Mouse (Mus musculus) liver, embryonic 11.5 days (tissue): ENCODE results near the gene Meox1. TPM values are rescaled to one million over a fixed set of nuclear protein-coding genes. Genes with fewer than 3 reads are reported as not detected.

Experiments
- ATAC-seq: fragments of 200-750 bp; cut with Nextera tagmentation; replicated peaks from 2 replicates; pipeline ENCODE4 v1.8.0; 2017; ENCODE audit warnings: moderate number of reproducible peaks, mild to moderate bottlenecking, moderate TSS enrichment, moderate library complexity; ENCODE audit not compliant: low FRiP score
- DNase-seq: peaks from one replicate; pipeline ENCODE4 v3.0.0-alpha.2; 2017; ENCODE audit warnings: low spot score
- H3K27ac ChIP-seq: fragments of 300-500 bp; sonication (generic); 2 replicates; pipeline ENCODE4 v1.5.1; 2014; ENCODE audit warnings: mild to moderate bottlenecking, low read depth, low read length, control low read depth
- H3K27me3 ChIP-seq: fragments of 300-500 bp; sonication (generic); replicated peaks from 2 replicates; pipeline ENCODE4 v1.6.1; 2014; ENCODE audit warnings: low read length, mixed read lengths; ENCODE audit not compliant: control insufficient read depth, insufficient read depth
- H3K36me3 ChIP-seq: fragments of 300-500 bp; sonication (generic); 2 replicates; pipeline ENCODE4 v1.6.1; 2014; ENCODE audit warnings: mild to moderate bottlenecking, low read length, moderate library complexity, mixed read lengths; ENCODE audit not compliant: control insufficient read depth, insufficient read depth
- H3K4me1 ChIP-seq: fragments of 300-500 bp; sonication (generic); replicated peaks from 2 replicates; pipeline ENCODE4 v1.6.1; 2014; ENCODE audit warnings: low read length, mixed read lengths; ENCODE audit not compliant: control insufficient read depth, insufficient read depth
- H3K4me2 ChIP-seq: fragments of 300-500 bp; sonication (generic); 2 replicates; pipeline ENCODE4 v1.6.1; 2014; ENCODE audit warnings: mild to moderate bottlenecking, control low read depth, moderate library complexity
- H3K4me3 ChIP-seq: fragments of 300-500 bp; sonication (generic); 2 replicates; pipeline ENCODE4 v1.5.1; 2014; ENCODE audit warnings: low read depth, low read length, control low read depth
- H3K9ac ChIP-seq: fragments of 300-500 bp; sonication (generic); 2 replicates; pipeline ENCODE4 v1.6.1; 2014; ENCODE audit warnings: low read depth, low read length, control low read depth
- H3K9me3 ChIP-seq: fragments of 300-500 bp; sonication (generic); 2 replicates; pipeline ENCODE4 v1.6.1; 2016; ENCODE audit warnings: low read length, inconsistent platforms, mixed read lengths; ENCODE audit not compliant: control insufficient read depth
- WGBS: fragments of 180-500 bp; shearing (Covaris S2); extraction: QIAGEN DNeasy Blood & Tissue Kit; methylation state at CpG from one replicate; pipeline ENCODE4 v1.1.7; 2014; 5-methylcytosine and 5-hydroxymethylcytosine counted together
- polyA plus RNA-seq: library from polyadenylated mRNA; unstranded; fragments of >200 nt; fragmentation: Nextera tagmentation; extraction: Ambion mirVana; gene quantifications from 2 replicates; pipeline ENCODE4 v1.2.1, GENCODE M21; 2014

Gene Meox1
- polyA plus RNA-seq, 1 experiment from 2014 or later: 2.8 TPM

GRCm38 (mm10) chr11:101881185-101881584, 13.0 kb downstream of the Meox1 start:
- Histone ChIP-seq H3K4me2 (peak overlapping the region; percentile 61), H3K4me1 (peaks cover 19% of the 10 kb centered on the region), H3K36me3 (no peaks in the 10 kb centered on the region), H3K9ac (no peak overlapping the region; the same call in 1 of the 2 replicates), H3K9me3 (no peaks in the 10 kb centered on the region), H3K4me3 (no peak overlapping the region), H3K27me3 (peaks cover 43% of the 10 kb centered on the region), H3K27ac (peak overlapping the region; percentile 32; the same call in 1 of the 2 replicates)
- DNase-seq (no peak), ATAC-seq (no peak)
- 54% methylated on average over 7 of the region's 7 CpGs for WGBS

DNA sequence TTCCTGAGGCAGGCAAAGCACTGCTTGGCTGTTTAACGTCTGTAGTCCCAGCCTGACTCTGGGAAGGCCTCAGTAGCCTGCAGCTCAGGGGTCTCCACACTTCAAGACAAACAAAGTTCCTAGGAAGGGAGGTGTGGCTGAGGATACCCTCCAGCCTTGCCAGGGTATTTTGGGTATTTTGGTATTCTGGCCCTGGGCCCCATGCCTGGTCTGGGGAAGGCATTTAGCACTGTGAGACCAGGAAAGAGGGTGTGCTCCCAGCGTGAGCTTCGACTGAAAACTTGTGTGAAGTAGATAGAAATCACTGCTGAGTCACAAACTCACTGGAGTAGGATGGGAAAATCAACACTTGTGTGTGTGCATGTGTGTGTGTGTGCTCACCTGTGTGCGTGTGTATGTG, 14.5 kb downstream of the Meox1 start:
- peaks cover 13% of the 10 kb centered on the region for H3K4me1 ChIP-seq
- H3K27ac ChIP-seq: no peak overlapping the region; the same call in 1 of the 2 replicates

GRCm38 (mm10) chr11:101878696-101879095, 15.5 kb downstream of the Meox1 start:
- no peak overlapping the region for H3K27ac ChIP-seq
- H3K9me3 ChIP-seq: no peaks in the 10 kb centered on the region
- peaks cover 32% of the 10 kb centered on the region for H3K27me3 ChIP-seq
- peaks cover 17% of the 10 kb centered on the region for H3K4me1 ChIP-seq
- H3K9ac ChIP-seq: no peak overlapping the region
- ATAC-seq (0 out of 2 replicates have a peak, but pooled peaks have one; percentile 7), DNase-seq (no peak)
- no peak overlapping the region for H3K4me3 ChIP-seq
- H3K4me2 ChIP-seq: peak overlapping the region; percentile 36
- no peaks in the 10 kb centered on the region for H3K36me3 ChIP-seq
- 58% methylated on average over 6 of the region's 6 CpGs for WGBS

More for the DNA sequence above, 14.5 kb downstream of the Meox1 start:
- H3K9me3 ChIP-seq: no peaks in the 10 kb centered on the region
- H3K27me3 ChIP-seq: peaks cover 32% of the 10 kb centered on the region
- ATAC-seq (no peak), DNase-seq (no peak)
- H3K4me2 ChIP-seq: no peak overlapping the region
- 59% methylated on average over 4 of the region's 4 CpGs for WGBS
- H3K4me3 ChIP-seq: no peak overlapping the region
- no peak overlapping the region for H3K9ac ChIP-seq
- no peaks in the 10 kb centered on the region for H3K36me3 ChIP-seq

- H3K9ac ChIP-seq: no peak overlapping the region
- no peak for DNase-seq
- H3K4me2 ChIP-seq: no peak overlapping the region
- H3K9me3 ChIP-seq: no peaks in the 10 kb centered on the region
- no peak overlapping the region for H3K27ac ChIP-seq
- 79% methylated on average over 5 of the region's 5 CpGs for WGBS
- no peak overlapping the region for H3K4me3 ChIP-seq
- peaks cover 14% of the 10 kb centered on the region; the same call in 1 of the 2 replicates for H3K4me1 ChIP-seq
- peaks cover 12% of the 10 kb centered on the region; the same call in 1 of the 2 replicates for H3K27me3 ChIP-seq
- ATAC-seq: no peak
- no peaks in the 10 kb centered on the region for H3K36me3 ChIP-seq
These were observed 19.2 kb downstream of the Meox1 start for GRCm38 (mm10) chr11:101874978-101875377.

DNA sequence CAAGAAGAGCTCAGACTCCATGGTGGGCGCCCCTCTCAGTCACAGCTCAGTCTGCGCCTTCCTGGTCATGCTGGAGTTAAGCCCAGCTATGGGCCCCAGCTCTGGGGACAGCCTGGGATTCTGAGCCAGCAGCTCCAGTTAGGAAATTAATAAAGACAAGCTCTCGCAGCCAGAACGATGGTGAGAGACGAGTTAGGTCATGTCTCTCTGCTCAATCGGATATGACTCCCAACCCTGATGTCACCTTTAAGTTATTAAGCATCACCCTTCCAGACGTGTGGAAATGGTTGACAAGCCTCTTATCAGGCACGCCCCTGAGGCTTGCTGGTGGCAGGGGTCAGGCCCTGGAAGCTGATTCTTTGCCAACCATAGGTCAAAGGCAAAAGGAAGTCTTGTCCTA, 20.3 kb downstream of the Meox1 start:
- Histone ChIP-seq H3K9ac (no peak overlapping the region), H3K36me3 (no peaks in the 10 kb centered on the region), H3K4me2 (no peak overlapping the region), H3K27ac (no peak overlapping the region), H3K4me3 (no peak overlapping the region), H3K9me3 (no peaks in the 10 kb centered on the region), H3K4me1 (peaks cover 10% of the 10 kb centered on the region; the same call in 1 of the 2 replicates), H3K27me3 (peaks cover 12% of the 10 kb centered on the region; the same call in 1 of the 2 replicates)
- WGBS: 49% methylated on average over 8 of the region's 8 CpGs
- ATAC-seq (no peak), DNase-seq (no peak)

DNA sequence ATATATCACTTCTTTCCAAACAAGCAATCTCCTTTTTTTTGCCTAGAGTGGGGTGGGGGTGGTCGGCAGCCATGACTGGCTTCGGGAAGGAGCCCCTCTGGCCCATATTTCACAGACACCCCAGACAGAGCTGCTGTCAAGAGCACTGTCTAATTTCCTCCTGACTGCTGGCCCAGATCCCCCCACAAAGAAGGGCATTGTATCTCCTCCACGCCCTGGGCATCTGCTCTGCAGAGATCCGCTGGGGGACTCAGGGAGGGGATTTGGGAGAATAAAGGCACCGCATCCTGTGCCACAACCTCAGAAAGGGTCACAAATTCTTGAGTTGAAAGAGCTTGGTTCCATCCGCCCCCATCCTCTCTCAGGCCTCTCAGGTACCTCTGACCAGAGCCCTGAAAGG, 22.7 kb downstream of the Meox1 start:
- Histone ChIP-seq H3K4me2 (no peak overlapping the region), H3K9ac (no peak overlapping the region), H3K9me3 (no peaks in the 10 kb centered on the region), H3K27me3 (0 out of 2 replicates have a peak, but pooled peaks cover 5% of the 10 kb centered on the region), H3K4me1 (peaks cover 6% of the 10 kb centered on the region; the same call in 1 of the 2 replicates), H3K27ac (no peak overlapping the region; the same call in 1 of the 2 replicates), H3K4me3 (no peak overlapping the region), H3K36me3 (no peaks in the 10 kb centered on the region)
- DNase-seq: no peak
- WGBS: 50% methylated on average over 6 of the region's 6 CpGs
- no peak for ATAC-seq

GRCm38 (mm10) chr11:101870067-101870765, 24.0 kb downstream of the Meox1 start:
- H3K9ac ChIP-seq: no peak overlapping the region
- 0 out of 2 replicates have a peak, but pooled peaks cover 5% of the 10 kb centered on the region for H3K27me3 ChIP-seq
- H3K4me1 ChIP-seq: peaks cover 6% of the 10 kb centered on the region; the same call in 1 of the 2 replicates
- H3K9me3 ChIP-seq: no peaks in the 10 kb centered on the region
- no peaks in the 10 kb centered on the region for H3K36me3 ChIP-seq
- no peak overlapping the region for H3K27ac ChIP-seq
- DNase-seq (no peak), ATAC-seq (no peak)
- WGBS: 48% methylated on average over 18 of the region's 18 CpGs
- no peak overlapping the region for H3K4me3 ChIP-seq
- H3K4me2 ChIP-seq: no peak overlapping the region

DNA sequence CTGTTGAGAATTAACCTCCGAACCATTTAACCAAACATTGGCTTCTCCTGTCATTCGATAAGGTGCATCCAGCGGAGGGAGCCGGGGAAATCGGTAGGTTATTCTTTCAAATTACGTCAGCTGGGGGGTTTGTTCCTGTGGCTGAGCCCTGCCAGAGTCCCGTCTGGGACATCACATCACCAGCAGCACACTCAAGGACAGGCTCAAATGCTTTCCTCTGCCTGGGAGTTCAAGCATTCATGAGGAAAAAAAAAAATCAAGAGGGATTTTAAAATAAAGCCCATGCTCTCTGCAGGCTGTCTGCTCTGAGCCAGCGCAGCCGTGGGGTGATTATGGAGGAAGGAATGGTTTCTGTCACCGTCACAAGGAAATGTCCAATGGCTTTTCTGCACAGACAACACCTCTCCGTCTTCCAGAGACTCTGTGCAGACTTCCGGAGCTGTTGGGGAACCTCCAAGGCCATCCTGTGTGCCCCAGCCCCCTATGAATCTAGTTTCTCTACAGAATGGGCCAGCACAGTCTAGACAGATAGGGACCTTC, 26.6 kb downstream of the Meox1 start:
- no peaks in the 10 kb centered on the region for H3K36me3 ChIP-seq
- no peak for DNase-seq
- peaks cover 2% of the 10 kb centered on the region; the same call in 1 of the 2 replicates for H3K4me1 ChIP-seq
- no peak overlapping the region for H3K9ac ChIP-seq
- no peak overlapping the region for H3K4me2 ChIP-seq
- H3K9me3 ChIP-seq: no peaks in the 10 kb centered on the region
- WGBS: 54% methylated on average over 12 of the region's 12 CpGs
- peak overlapping the region; percentile 26; the same call in 1 of the 2 replicates for H3K27ac ChIP-seq
- 0 out of 2 replicates have a peak, but pooled peaks cover 5% of the 10 kb centered on the region for H3K27me3 ChIP-seq
- H3K4me3 ChIP-seq: no peak overlapping the region
- ATAC-seq: no peak
